Mouse (Mus musculus): ENCODE data around the gene Ggn. TPM values are rescaled to one million over a fixed set of nuclear protein-coding genes. Genes with fewer than 3 reads are reported as not detected.
"Not testable (repeated sequence)": the region's sequence is repeated elsewhere in the genome, so short reads cannot be mapped to it uniquely, and the experiment has no call there.

Ggn gene
- polyA plus RNA-seq, 1 experiment from 2014 or later, result 1.3 TPM

GRCm38 (mm10) chr7:29202577-29202976 is 32.6 kb downstream of the Ggn start:
- no peaks in the 10 kb centered on the region for H3K4me1 ChIP-seq

DNA sequence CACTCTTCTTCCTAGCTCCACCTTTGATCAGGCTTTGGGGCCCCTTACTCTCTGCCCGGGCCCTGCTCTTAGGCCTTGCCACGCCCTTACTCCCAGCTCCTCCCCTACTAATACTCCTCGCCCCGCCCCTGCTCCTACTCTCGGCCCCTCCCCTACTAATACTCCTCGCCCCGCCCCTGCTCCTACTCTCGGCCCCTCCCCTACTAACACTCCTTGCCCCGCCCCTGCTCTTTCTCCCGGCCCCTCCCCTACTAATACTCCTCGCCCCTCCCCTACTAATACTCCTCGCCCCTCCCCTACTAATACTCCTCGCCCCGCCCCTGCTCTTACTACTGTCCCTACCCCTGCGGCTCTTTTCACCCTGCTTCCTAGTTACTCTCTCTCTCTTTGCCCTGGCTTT is 41.0 kb downstream of the Ggn start:
- not testable (repeated sequence) for H3K9me3 ChIP-seq (replicated peaks); H3K27ac ChIP-seq (replicated peaks); H3K36me3 ChIP-seq; DNase-seq (ENCODE audit: low spot score)
- WGBS, result 29% methylated on average over 13 of the region's 15 CpGs
- Histone ChIP-seq H3K4me3 (peak overlapping the region; percentile 45), H3K27me3 (ENCODE audit: low read depth, poor library complexity, severe bottlenecking) (peaks cover 22% of the 10 kb centered on the region), H3K4me1 (peaks cover 30% of the 10 kb centered on the region)

More at GRCm38 (mm10) chr7:29202577-29202976, 32.6 kb downstream of the Ggn start:
- Histone ChIP-seq H3K36me3 (no peaks in the 10 kb centered on the region), H3K9me3 (replicated peaks) (no peaks in the 10 kb centered on the region), H3K27me3 (ENCODE audit: low read depth, poor library complexity, severe bottlenecking) (no peaks in the 10 kb centered on the region), H3K27ac (replicated peaks) (no peak overlapping the region), H3K4me3 (no peak overlapping the region)
- WGBS, result 86% methylated on average over 6 of the region's 6 CpGs
- no peak for DNase-seq (ENCODE audit: low spot score)

GRCm38 (mm10) chr7:29211415-29212198 is 41.6 kb downstream of the Ggn start:
- H3K36me3 ChIP-seq, result no peaks in the 10 kb centered on the region
- peak overlapping the region; percentile 45 for H3K4me3 ChIP-seq
- peaks cover 30% of the 10 kb centered on the region for H3K4me1 ChIP-seq
- H3K9me3 ChIP-seq (replicated peaks), result 0 out of 2 replicates have a peak, but pooled peaks cover 6% of the 10 kb centered on the region
- H3K27me3 ChIP-seq (ENCODE audit: low read depth, poor library complexity, severe bottlenecking), result peaks cover 22% of the 10 kb centered on the region
- peak; percentile 74 for DNase-seq (ENCODE audit: low spot score)
- 4% methylated on average over 34 of the region's 34 CpGs for WGBS
- no peak overlapping the region; the same call in 1 of the 2 replicates for H3K27ac ChIP-seq (replicated peaks)

DNA sequence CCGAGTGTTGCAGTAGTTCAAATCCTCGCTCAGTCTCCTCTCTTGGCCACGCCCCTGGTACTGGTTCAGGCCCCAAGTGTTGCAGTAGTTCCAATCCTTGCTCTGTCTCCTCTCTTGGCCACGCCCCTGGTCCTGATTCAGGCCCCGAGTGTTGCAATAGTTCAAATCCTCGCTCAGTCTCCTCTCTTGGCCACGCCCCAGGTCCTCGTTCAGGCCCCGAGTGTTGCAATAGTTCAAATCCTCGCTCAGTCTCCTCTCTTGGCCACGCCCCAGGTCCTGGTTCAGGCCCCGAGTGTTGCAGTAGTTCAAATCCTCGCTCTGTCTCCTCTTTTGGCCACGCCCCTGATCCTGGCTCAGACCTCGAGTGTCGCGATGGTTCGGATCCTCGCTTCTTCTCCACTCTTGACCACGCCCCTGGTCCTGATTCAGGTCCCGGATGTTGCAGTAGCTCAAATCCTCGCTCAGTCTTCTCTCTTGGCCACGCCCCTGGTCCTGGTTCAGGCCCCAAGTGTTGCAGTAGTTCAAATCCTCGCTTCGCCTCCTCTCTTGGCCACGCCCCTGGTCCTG is 42.3 kb downstream of the Ggn start:
- H3K36me3 ChIP-seq, result no peaks in the 10 kb centered on the region
- DNase-seq (ENCODE audit: low spot score), result peak; percentile 28
- H3K27ac ChIP-seq (replicated peaks), result no peak overlapping the region
- H3K4me1 ChIP-seq, result peaks cover 30% of the 10 kb centered on the region
- peaks cover 22% of the 10 kb centered on the region for H3K27me3 ChIP-seq (ENCODE audit: low read depth, poor library complexity, severe bottlenecking)
- H3K9me3 ChIP-seq (replicated peaks), result 0 out of 2 replicates have a peak, but pooled peaks cover 11% of the 10 kb centered on the region
- 10% methylated on average over 26 of the region's 26 CpGs for WGBS
- peak overlapping the region; percentile 45 for H3K4me3 ChIP-seq

GRCm38 (mm10) chr7:29212775-29213560 is 43.0 kb downstream of the Ggn start:
- Histone ChIP-seq H3K4me1 (peaks cover 30% of the 10 kb centered on the region), H3K4me3 (peak overlapping the region; percentile 45; the same call in 1 of the 2 replicates), H3K9me3 (replicated peaks) (peaks cover 11% of the 10 kb centered on the region; the same call in 1 of the 2 replicates), H3K27me3 (ENCODE audit: low read depth, poor library complexity, severe bottlenecking) (peaks cover 22% of the 10 kb centered on the region)
- not testable (repeated sequence) for H3K27ac ChIP-seq (replicated peaks); H3K36me3 ChIP-seq
- peak; percentile 16 for DNase-seq (ENCODE audit: low spot score)
- WGBS, result 14% methylated on average over 40 of the region's 40 CpGs

- Histone ChIP-seq H3K36me3 (no peaks in the 10 kb centered on the region), H3K27ac (replicated peaks) (peak within 1 kb of the TSS; percentile 56), H3K4me1 (peaks cover 30% of the 10 kb centered on the region), H3K4me3 (peak within 1 kb of the TSS; percentile 45), H3K27me3 (ENCODE audit: low read depth, poor library complexity, severe bottlenecking) (peaks cover 22% of the 10 kb centered on the region), H3K9me3 (replicated peaks) (peaks cover 11% of the 10 kb centered on the region; the same call in 1 of the 2 replicates)
- 2% methylated on average over 20 of the region's 20 CpGs for WGBS
- DNase-seq (ENCODE audit: low spot score), result peak; percentile 84
Measured at GRCm38 (mm10) chr7:29213675-29214082, 43.7 kb downstream of the Ggn start, which contains the start of gene Catsperg1. Catsperg1 (minus strand) TSS chr7:29214035.

GRCm38 (mm10) chr7:29214236-29214635 is 44.2 kb downstream of the Ggn start:
- peaks cover 22% of the 10 kb centered on the region for H3K27me3 ChIP-seq (ENCODE audit: low read depth, poor library complexity, severe bottlenecking)
- WGBS, result 63% methylated on average over 2 of the region's 2 CpGs
- H3K4me3 ChIP-seq, result no peak overlapping the region

DNA sequence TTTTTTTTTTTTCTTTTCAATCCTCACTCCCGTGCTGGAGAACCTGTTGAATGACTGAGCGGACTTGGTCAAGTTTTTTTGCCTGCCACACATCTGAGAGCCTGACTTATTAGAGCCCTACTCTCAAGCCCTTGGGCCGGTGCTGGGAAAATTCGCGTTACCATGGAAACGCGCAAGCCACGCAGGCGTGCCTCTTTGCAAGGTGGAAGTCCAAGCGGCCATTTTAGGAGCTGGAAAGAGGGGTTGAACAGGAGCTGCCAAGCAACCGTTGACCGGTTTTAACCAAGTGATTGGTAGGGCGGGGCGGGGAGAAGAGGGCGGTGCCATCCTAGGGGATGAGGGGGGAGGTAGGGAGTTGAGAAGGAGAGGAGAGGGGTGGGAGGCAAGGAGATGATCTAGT is 44.8 kb downstream of the Ggn start:
- DNase-seq (ENCODE audit: low spot score), result no peak
- peaks cover 17% of the 10 kb centered on the region for H3K9me3 ChIP-seq (replicated peaks)
- no peak overlapping the region for H3K4me3 ChIP-seq
- WGBS, result 40% methylated on average over 15 of the region's 15 CpGs
- H3K4me1 ChIP-seq, result peaks cover 30% of the 10 kb centered on the region
- no peaks in the 10 kb centered on the region for H3K36me3 ChIP-seq
- peaks cover 22% of the 10 kb centered on the region for H3K27me3 ChIP-seq (ENCODE audit: low read depth, poor library complexity, severe bottlenecking)
- no peak overlapping the region for H3K27ac ChIP-seq (replicated peaks)

More at GRCm38 (mm10) chr7:29214236-29214635, 44.2 kb downstream of the Ggn start:
- DNase-seq (ENCODE audit: low spot score), result no peak
- Histone ChIP-seq H3K27ac (replicated peaks) (no peak overlapping the region), H3K9me3 (replicated peaks) (peaks cover 11% of the 10 kb centered on the region; the same call in 1 of the 2 replicates), H3K4me1 (peaks cover 30% of the 10 kb centered on the region), H3K36me3 (no peaks in the 10 kb centered on the region)

Other genes with a start within 250 kb of the Ggn start
- 236 and 239 TPM in 2 replicates for gene Actn4, start 207.9 kb upstream of the Ggn start, polyA plus RNA-seq (2016; fragmentation: Nextera tagmentation; extraction: Ambion mirVana)
- gene Eif3k, start 188.3 kb upstream of the Ggn start, polyA plus RNA-seq (2016; fragmentation: Nextera tagmentation; extraction: Ambion mirVana), result 402 and 429 TPM in 2 replicates
- gene Map4k1, start 188.2 kb upstream of the Ggn start, polyA plus RNA-seq (2016; fragmentation: Nextera tagmentation; extraction: Ambion mirVana), result 7.9 and 11.4 TPM in 2 replicates
- gene Ryr1, start 45.0 kb upstream of the Ggn start, polyA plus RNA-seq (2016; fragmentation: Nextera tagmentation; extraction: Ambion mirVana), result 0.49 and 0.96 TPM in 2 replicates
- 0.33 and 0.76 TPM in 2 replicates for gene Rasgrp4, start 35.4 kb upstream of the Ggn start, polyA plus RNA-seq (2016; fragmentation: Nextera tagmentation; extraction: Ambion mirVana)
- 13.7 and 14.8 TPM in 2 replicates for gene Fam98c, start 14.0 kb upstream of the Ggn start, polyA plus RNA-seq (2016; fragmentation: Nextera tagmentation; extraction: Ambion mirVana)
- gene Spred3, start 201 bp downstream of the Ggn start, polyA plus RNA-seq (2016; fragmentation: Nextera tagmentation; extraction: Ambion mirVana), result 4.1 and 5.2 TPM in 2 replicates
- 295 and 312 TPM in 2 replicates for gene Psmd8, start 10.5 kb downstream of the Ggn start, polyA plus RNA-seq (2016; fragmentation: Nextera tagmentation; extraction: Ambion mirVana)
- gene Catsperg1, start 43.8 kb downstream of the Ggn start, polyA plus RNA-seq (2016; fragmentation: Nextera tagmentation; extraction: Ambion mirVana), result 0.43 and 0.52 TPM in 2 replicates
- gene Kcnk6, start 62.3 kb downstream of the Ggn start, polyA plus RNA-seq (2016; fragmentation: Nextera tagmentation; extraction: Ambion mirVana), result 0.65 and 0.85 TPM in 2 replicates
- 106 and 111 TPM in 2 replicates for gene Yif1b, start 68.1 kb downstream of the Ggn start, polyA plus RNA-seq (2016; fragmentation: Nextera tagmentation; extraction: Ambion mirVana)
- 4.2 and 4.7 TPM in 2 replicates for gene 2200002D01Rik, start 78.3 kb downstream of the Ggn start, polyA plus RNA-seq (2016; fragmentation: Nextera tagmentation; extraction: Ambion mirVana)
- gene Spint2, start 111.7 kb downstream of the Ggn start, polyA plus RNA-seq (2016; fragmentation: Nextera tagmentation; extraction: Ambion mirVana), result 20.5 and 20.8 TPM in 2 replicates
- 21.9 and 22.2 TPM in 2 replicates for gene Ppp1r14a, start 119.1 kb downstream of the Ggn start, polyA plus RNA-seq (2016; fragmentation: Nextera tagmentation; extraction: Ambion mirVana)
- 38.8 and 55.4 TPM in 2 replicates for gene Dpf1, start 133.7 kb downstream of the Ggn start, polyA plus RNA-seq (2016; fragmentation: Nextera tagmentation; extraction: Ambion mirVana)